Mouse (Mus musculus) testis, postnatal 14 days (tissue): ENCODE data around the gene Cat.

Experiments used
- DNase-seq: peaks from one replicate; pipeline ENCODE4 v3.0.0; 2021; ENCODE audit warnings: low spot score

Gene Cat

DNA sequence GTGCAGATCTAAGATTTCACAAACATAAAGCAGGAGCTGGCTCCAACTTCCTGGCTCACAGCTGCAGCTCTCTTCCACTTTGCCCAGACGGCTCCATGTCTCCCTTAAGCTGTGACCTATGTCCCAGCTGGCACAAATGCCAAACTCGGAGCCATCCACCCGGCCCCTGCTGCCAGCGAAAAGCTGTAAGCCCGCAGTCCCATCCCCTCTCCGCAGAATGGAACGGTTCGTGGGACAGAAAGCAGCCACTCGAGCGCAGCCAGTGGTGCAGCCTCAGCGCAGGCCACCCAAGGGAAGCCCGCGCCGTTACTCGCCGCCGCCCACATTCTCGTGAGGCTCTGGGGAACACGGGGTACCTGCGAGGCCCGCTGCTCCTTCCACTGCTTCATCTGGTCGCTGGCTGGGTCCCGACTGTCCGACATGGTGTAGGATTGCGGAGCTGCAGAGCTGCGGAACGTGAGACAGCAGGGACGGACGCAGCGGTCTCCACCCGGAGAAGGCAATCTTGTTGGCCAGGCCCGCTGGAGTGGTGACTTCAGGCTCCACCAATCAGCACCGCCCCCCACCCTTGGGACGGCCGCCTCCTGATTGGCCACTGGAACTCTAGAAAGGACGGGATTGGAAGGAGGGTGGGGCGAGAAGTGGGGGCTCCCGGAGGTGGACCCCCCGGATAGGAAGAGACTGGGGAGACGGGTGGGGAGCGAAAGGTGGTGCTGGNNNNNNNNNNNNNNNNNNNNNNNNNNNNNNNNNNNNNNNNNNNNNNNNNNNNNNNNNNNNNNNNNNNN lies at the start of gene Cat:
Gene Cat, minus strand, starts transcription at position 544 of the 785 bp plus-strand sequence.
- DNase-seq: peak; percentile 94

GRCm38 (mm10) chr2:103525596-103525995 lies 40.6 kb upstream of the Cat start:
- DNase-seq: no peak

- no peak for DNase-seq
Measured at GRCm38 (mm10) chr2:103516472-103516871, 31.5 kb upstream of the Cat start.

DNA sequence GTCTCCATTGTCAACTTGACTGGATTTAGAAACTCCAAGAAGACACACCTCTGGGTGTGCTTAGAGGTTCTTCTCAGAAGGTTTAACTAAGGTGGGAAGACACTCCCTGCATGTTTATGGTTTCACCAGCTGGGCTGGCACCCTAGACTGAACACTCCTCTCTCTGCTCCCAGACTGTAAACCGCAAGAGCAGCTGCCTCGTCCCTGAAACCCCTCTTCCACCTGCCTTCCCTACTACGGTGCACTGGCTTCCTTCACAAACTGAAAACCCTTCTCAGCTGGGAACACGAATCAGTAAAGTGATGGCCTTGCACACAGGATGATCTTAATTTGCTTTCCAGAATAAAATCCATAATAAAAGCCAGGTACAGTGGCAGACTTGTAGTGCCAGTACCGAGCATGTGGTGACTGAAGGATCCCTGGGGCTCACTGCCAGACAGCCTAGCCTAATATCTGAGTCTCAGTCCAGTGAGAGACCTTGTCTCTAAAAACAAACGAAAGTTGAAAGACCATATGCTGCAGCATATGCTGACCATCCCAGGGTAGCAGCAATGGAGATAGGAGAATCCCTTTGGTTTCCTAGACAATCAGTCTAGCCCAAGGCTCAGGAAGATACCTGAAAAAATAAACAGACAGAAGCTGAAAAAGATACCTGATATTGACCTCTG lies 30.7 kb upstream of the Cat start:
- DNase-seq: no peak

- DNase-seq: no peak
Measured at GRCm38 (mm10) chr2:103512066-103512795, 27.3 kb upstream of the Cat start.

DNA sequence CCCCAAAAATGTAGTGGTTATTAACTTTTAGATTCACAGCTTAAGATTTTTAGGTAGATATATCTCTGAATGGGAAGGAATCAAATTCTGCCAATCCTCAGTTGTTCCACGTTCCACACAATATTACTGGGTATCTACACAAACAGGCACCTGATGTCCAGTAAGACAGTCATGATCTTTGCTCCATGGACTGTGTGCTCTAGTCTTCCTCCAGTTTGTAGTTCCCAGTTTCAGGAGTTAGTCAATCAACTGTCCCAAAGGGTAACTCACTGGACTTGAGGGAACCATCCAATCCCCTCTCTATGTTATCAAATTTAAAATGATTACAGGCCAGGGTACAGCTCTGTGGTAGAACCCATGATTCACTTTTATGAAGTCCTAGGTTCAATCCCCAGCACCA lies 26.7 kb upstream of the Cat start:
- no peak for DNase-seq

GRCm38 (mm10) chr2:103511042-103511441 lies 26.1 kb upstream of the Cat start:
- no peak for DNase-seq

DNA sequence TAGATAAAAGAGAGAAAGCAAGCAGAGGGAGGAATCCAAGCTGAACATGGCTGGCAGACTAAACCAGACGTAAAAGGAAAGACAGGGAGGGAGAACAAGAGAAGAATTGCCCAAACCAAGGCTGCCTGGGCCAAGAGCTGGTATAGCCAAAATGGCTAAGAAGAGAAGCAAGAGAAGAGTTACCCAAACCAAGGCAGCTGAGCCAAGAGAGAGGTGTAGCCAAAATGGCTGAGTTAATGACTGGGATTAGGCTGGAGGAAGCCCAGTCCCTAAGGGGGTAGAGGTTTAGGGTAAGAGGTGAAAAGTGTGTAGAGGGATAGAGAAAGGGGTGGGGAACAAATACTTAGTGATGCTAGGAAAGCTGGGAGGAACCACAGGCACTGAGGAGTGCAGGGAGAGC lies 22.7 kb upstream of the Cat start:
- DNase-seq: no peak

GRCm38 (mm10) chr2:103505956-103506355 lies 21.0 kb upstream of the Cat start:
- DNase-seq: no peak

GRCm38 (mm10) chr2:103504463-103504862 lies 19.5 kb upstream of the Cat start:
- DNase-seq: no peak

DNA sequence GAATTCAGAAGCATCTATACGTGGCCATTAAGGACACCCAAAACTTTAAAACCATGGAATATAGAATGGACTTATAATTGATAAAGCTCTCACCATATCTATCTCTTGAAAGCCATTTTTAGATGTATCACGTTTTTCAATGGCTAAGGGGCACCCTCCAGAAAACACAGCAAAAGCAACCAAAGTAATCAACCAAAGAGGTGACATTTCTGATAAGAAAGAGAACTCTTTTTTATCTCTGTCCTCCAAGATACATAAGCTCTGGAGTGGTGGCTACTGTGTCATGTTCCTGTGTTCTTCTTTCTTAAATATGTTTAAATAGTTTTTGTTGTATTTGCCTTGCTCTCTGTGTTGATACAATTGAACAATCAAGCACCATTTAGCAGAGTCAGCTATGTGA lies 15.8 kb upstream of the Cat start:
- DNase-seq: no peak

DNA sequence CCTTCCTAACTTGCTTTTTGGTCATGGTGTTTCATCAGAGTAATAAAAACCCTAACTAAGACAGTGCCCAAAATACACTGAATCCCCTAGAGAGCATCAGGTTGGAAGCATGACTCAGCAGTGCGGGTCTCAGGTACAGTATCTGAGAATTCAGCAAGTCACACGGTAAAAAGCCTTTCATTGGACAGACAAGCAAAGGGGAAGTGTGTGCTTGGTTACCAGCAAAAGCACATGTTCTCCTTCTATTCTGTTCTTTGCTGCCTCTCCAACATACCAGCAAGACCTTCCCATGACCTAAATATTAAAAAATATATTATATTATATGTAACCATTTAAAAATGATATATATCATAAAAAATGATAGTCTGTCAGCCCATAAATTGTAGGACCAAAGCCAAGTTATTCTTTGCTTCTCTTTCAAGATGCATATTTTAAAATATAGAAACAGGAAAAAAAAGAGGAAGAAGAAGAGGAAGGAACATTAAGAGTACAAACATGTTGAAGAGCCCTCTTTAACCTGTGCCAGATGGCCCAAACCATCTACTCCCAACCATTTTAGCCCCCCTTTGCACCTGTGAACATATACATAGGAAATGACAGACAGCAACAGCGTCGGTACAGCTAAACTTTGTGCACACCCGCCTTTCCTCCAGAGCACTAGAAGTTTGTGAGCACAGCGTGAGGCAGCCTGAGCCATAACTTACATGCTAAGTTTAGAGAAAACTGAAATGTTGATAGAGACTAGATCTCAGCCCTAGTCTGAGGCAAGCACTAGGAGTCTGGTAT lies 10.9 kb upstream of the Cat start:
- DNase-seq: no peak

- DNase-seq: no peak
Measured at GRCm38 (mm10) chr2:103493827-103494226, 8.9 kb upstream of the Cat start.

GRCm38 (mm10) chr2:103492526-103492925 lies 7.6 kb upstream of the Cat start:
- DNase-seq: no peak

- no peak for DNase-seq
Measured at GRCm38 (mm10) chr2:103483986-103484520, 907 bp downstream of the Cat start.

- DNase-seq: no peak
Measured at GRCm38 (mm10) chr2:103483289-103483985, 1.5 kb downstream of the Cat start.

- DNase-seq: no peak
Measured at GRCm38 (mm10) chr2:103481314-103482231, 3.4 kb downstream of the Cat start.

DNA sequence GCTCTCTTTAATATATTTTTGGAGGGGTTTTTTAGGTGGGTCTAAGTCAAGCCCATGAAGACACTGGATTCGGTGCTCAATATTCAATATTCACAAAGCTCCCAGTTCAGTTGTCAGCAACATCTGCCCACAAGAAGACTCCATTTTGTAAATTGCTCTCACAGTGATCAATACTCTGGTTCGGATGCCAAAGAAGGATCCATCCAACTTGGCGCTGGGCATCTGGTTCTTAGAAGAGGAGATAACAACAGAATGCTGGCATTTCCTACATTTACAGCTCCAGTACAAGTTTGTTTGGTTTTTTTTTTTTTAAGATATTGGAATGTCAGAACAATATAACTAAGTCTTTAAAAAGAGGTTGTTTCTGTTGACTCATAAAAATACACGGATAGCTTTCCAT lies 4.1 kb downstream of the Cat start:
- DNase-seq: no peak

- no peak for DNase-seq
Measured at GRCm38 (mm10) chr2:103480240-103480639, 4.7 kb downstream of the Cat start.

GRCm38 (mm10) chr2:103478326-103478725 lies 6.6 kb downstream of the Cat start:
- no peak for DNase-seq
